Mouse (Mus musculus) CH12.LX (cell line): ENCODE data around the gene Mpig6b.

Experiments
- EP300 ChIP-seq: IDR thresholded peaks from 2 replicates; pipeline ENCODE4 v1.6.1; 2011; ENCODE audit warnings: low read length, improper control_type of control experiment
- IRF4 ChIP-seq: IDR thresholded peaks from 2 replicates; pipeline ENCODE4 v1.6.1; 2014; ENCODE audit warnings: low read depth, mild to moderate bottlenecking, inconsistent platforms, low read length, improper control_type of control experiment
- POLR2A ChIP-seq: IDR thresholded peaks from 2 replicates; pipeline ENCODE4 v1.6.1; 2011; ENCODE audit warnings: low read depth, mild to moderate bottlenecking, improper control_type of control experiment, low read length

DNA sequence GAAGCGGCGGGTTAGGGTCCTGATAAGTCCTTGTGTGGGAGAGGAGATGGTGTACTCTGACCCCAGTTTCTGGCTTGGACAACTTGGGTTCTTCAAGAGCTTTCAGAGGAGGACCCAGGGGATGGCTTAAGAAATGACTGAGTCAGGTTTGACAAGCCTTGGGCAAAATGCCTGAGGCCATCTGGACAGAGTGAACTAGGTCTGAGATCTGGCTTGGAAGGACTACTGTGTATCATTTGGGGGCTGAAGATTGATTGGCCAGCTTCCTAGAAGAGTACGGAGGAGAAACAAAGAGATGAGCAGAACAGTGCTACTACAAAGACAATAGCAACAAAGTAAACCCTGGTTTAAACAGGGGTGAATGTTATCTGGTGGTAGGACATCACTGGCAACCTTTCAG, 2.5 kb downstream of the Mpig6b start:
- no peak for TF ChIP-seq POLR2A
- no peak for TF ChIP-seq IRF4
- no peak for TF ChIP-seq EP300
